Mouse (Mus musculus) spleen, postnatal 14 days (tissue): Measurements from ENCODE around the gene Gpr101.

ENCODE experiments used
- DNase-seq, 2 experiments: peaks; one replicate each; pipeline ENCODE4 v3.0.0; 2021 to 2022; ENCODE audit warnings: low spot score in 2 of 2

Gene Gpr101

GRCm38 (mm10) chrX:57503634-57504033, at the start of gene Gpr101:
Gpr101 (minus strand) TSS chrX:57503757.
- no peak for DNase-seq

- DNase-seq: no peak
Measured at GRCm38 (mm10) chrX:57521117-57522095, 17.8 kb upstream of the Gpr101 start.

- DNase-seq: no peak
Measured at GRCm38 (mm10) chrX:57506247-57506646, 2.7 kb upstream of the Gpr101 start.
